Mouse (Mus musculus) cortical plate, adult 2 months (tissue): Measurements from ENCODE around the gene Vps36. TPM values are rescaled to one million over a fixed set of nuclear protein-coding genes. Genes with fewer than 3 reads are reported as not detected.

ENCODE experiments used
- H3K27ac ChIP-seq: fragments of 200-500 bp; 2 replicates; pipeline ENCODE4 v1.5.1; 2012; ENCODE audit warnings: low read length, control low read depth, inconsistent platforms; ENCODE audit not compliant: insufficient read depth
- H3K4me1 ChIP-seq: fragments of 200-500 bp; 2 replicates; pipeline ENCODE4 v1.6.1; 2011; ENCODE audit warnings: low read length; ENCODE audit not compliant: control insufficient read depth, insufficient read depth
- H3K4me3 ChIP-seq: fragments of 200-500 bp; 2 replicates; pipeline ENCODE4 v1.5.1; 2011; ENCODE audit warnings: mild to moderate bottlenecking, low read length, control low read depth; ENCODE audit not compliant: insufficient read depth
- CTCF ChIP-seq: fragments of 200-500 bp; IDR thresholded peaks from 2 replicates; pipeline ENCODE4 v1.5.1; 2011; ENCODE audit warnings: mild to moderate bottlenecking, control low read depth, low read length; ENCODE audit not compliant: insufficient read depth; ENCODE audit errors: extremely low read depth
- POLR2A ChIP-seq: fragments of 200-500 bp; IDR thresholded peaks from 2 replicates; pipeline ENCODE4 v1.6.1; 2011; ENCODE audit warnings: mild to moderate bottlenecking, low read length, control low read depth; ENCODE audit not compliant: insufficient read depth; ENCODE audit errors: extremely low read depth
- polyA plus RNA-seq: library from polyadenylated mRNA; depleted of rRNA; stranded (reverse); fragments of >200 nt; gene quantifications from 2 replicates; pipeline ENCODE4 v1.2.3, GENCODE M21; 2012; rRNA removed

The Vps36 gene
- polyA plus RNA-seq, 1 experiment: 14.2 TPM

- TF ChIP-seq POLR2A (no peak), CTCF (no peak)
- H3K27ac ChIP-seq: no peak overlapping the region
- H3K4me3 ChIP-seq: no peak overlapping the region
- H3K4me1 ChIP-seq: no peaks in the 10 kb centered on the region
These were observed 56.5 kb downstream of the Vps36 start for GRCm38 (mm10) chr8:22249080-22249479.

GRCm38 (mm10) chr8:22258946-22259450, 66.4 kb downstream of the Vps36 start:
- Histone ChIP-seq H3K4me1 (no peaks in the 10 kb centered on the region; the same call in 1 of the 2 replicates), H3K4me3 (no peak overlapping the region), H3K27ac (no peak overlapping the region; the same call in 1 of the 2 replicates)
- TF ChIP-seq POLR2A (no peak), CTCF (no peak)

GRCm38 (mm10) chr8:22259531-22259930, 66.9 kb downstream of the Vps36 start:
- Histone ChIP-seq H3K4me1 (no peaks in the 10 kb centered on the region; the same call in 1 of the 2 replicates), H3K27ac (peak overlapping the region; percentile 56; the same call in 1 of the 2 replicates), H3K4me3 (no peak overlapping the region)
- TF ChIP-seq POLR2A (no peak), CTCF (no peak)

GRCm38 (mm10) chr8:22260091-22260722, 67.6 kb downstream of the Vps36 start:
- H3K27ac ChIP-seq: peak overlapping the region; percentile 56; the same call in 1 of the 2 replicates
- no peak for TF ChIP-seq CTCF
- no peak for TF ChIP-seq POLR2A
- no peaks in the 10 kb centered on the region; the same call in 1 of the 2 replicates for H3K4me1 ChIP-seq
- no peak overlapping the region for H3K4me3 ChIP-seq

- H3K4me3 ChIP-seq: no peak overlapping the region
- H3K4me1 ChIP-seq: no peaks in the 10 kb centered on the region; the same call in 1 of the 2 replicates
- no peak overlapping the region for H3K27ac ChIP-seq
- TF ChIP-seq CTCF (no peak), POLR2A (no peak)
These were observed 69.7 kb downstream of the Vps36 start for GRCm38 (mm10) chr8:22262267-22262666.

GRCm38 (mm10) chr8:22264292-22264691, 71.7 kb downstream of the Vps36 start:
- Histone ChIP-seq H3K27ac (no peak overlapping the region), H3K4me3 (no peak overlapping the region), H3K4me1 (no peaks in the 10 kb centered on the region; the same call in 1 of the 2 replicates)
- TF ChIP-seq POLR2A (no peak), CTCF (no peak)

GRCm38 (mm10) chr8:22264787-22265186, 72.2 kb downstream of the Vps36 start:
- H3K4me1 ChIP-seq: no peaks in the 10 kb centered on the region; the same call in 1 of the 2 replicates
- TF ChIP-seq CTCF: no peak
- TF ChIP-seq POLR2A: no peak

GRCm38 (mm10) chr8:22265194-22265593, 72.6 kb downstream of the Vps36 start:
- Histone ChIP-seq H3K27ac (no peak overlapping the region), H3K4me1 (no peaks in the 10 kb centered on the region; the same call in 1 of the 2 replicates), H3K4me3 (no peak overlapping the region)
- TF ChIP-seq CTCF (no peak), POLR2A (no peak)

More at GRCm38 (mm10) chr8:22264787-22265186, 72.2 kb downstream of the Vps36 start:
- Histone ChIP-seq H3K27ac (no peak overlapping the region), H3K4me3 (no peak overlapping the region)

GRCm38 (mm10) chr8:22266809-22267208, 74.2 kb downstream of the Vps36 start:
- Histone ChIP-seq H3K4me1 (no peaks in the 10 kb centered on the region; the same call in 1 of the 2 replicates), H3K27ac (no peak overlapping the region), H3K4me3 (no peak overlapping the region)
- no peak for TF ChIP-seq POLR2A
- no peak for TF ChIP-seq CTCF

Other genes with a start within 250 kb of the Vps36 start
- gene Defb13, start 246.0 kb upstream of the Vps36 start, polyA plus RNA-seq: not detected in 2 replicates
- gene Fam90a1a, start 234.1 kb upstream of the Vps36 start, polyA plus RNA-seq: not detected in 2 replicates
- gene Ccdc70, start 223.0 kb upstream of the Vps36 start, polyA plus RNA-seq: not detected in 2 replicates
- gene Atp7b, start 132.5 kb upstream of the Vps36 start, polyA plus RNA-seq: 1.4 and 1.6 TPM in 2 replicates
- gene Alg11, start 132.1 kb upstream of the Vps36 start, polyA plus RNA-seq: 12.3 and 13.0 TPM in 2 replicates
- gene Nek5, start 67.8 kb upstream of the Vps36 start, polyA plus RNA-seq: 0.04 and 0.33 TPM in 2 replicates
- gene Nek3, start 26.4 kb upstream of the Vps36 start, polyA plus RNA-seq: 2.7 and 2.8 TPM in 2 replicates
- gene Ckap2, start 7.0 kb upstream of the Vps36 start, polyA plus RNA-seq: 0.85 and 1.7 TPM in 2 replicates
- gene Thsd1, start 34.5 kb downstream of the Vps36 start, polyA plus RNA-seq: 4.7 and 5.6 TPM in 2 replicates
- not detected in 2 replicates for gene Tpte, start 90.6 kb downstream of the Vps36 start, polyA plus RNA-seq
- gene Slc25a15, start 205.8 kb downstream of the Vps36 start, polyA plus RNA-seq: 8.9 and 9.2 TPM in 2 replicates
- 17.0 and 17.8 TPM in 2 replicates for gene Mrps31, start 218.6 kb downstream of the Vps36 start, polyA plus RNA-seq